Mouse (Mus musculus) right cerebral cortex, postnatal 36 days (tissue): Measurements from ENCODE around the gene Camk1g.
A peak's percentile ranks its signal among the peaks of the same experiment; 100 is the strongest.

Experiments used
- DNase-seq, 2 experiments: peaks; one replicate each; pipeline ENCODE4 v3.0.0; 2022; ENCODE audit warnings: low spot score in 2 of 2, mixed read lengths in 1 of 2

Gene Camk1g

GRCm38 (mm10) chr1:193334546-193334945, 35.6 kb downstream of the Camk1g start:
- DNase-seq: no peak

GRCm38 (mm10) chr1:193333776-193334175, 36.3 kb downstream of the Camk1g start:
- DNase-seq: no peak

- peak in 1 of 2 experiments; percentile 55 for DNase-seq
Measured at GRCm38 (mm10) chr1:193332671-193333070, 37.4 kb downstream of the Camk1g start.

- no peak for DNase-seq
Measured at GRCm38 (mm10) chr1:193332018-193332417, 38.1 kb downstream of the Camk1g start.

- no peak for DNase-seq
Measured at GRCm38 (mm10) chr1:193330626-193331025, 39.5 kb downstream of the Camk1g start.

- DNase-seq: peak; percentile 75 to 76
Measured at GRCm38 (mm10) chr1:193330172-193330571, 39.9 kb downstream of the Camk1g start.

GRCm38 (mm10) chr1:193329557-193329956, 40.5 kb downstream of the Camk1g start:
- DNase-seq: no peak

GRCm38 (mm10) chr1:193327686-193328085, 42.4 kb downstream of the Camk1g start:
- DNase-seq: no peak

- no peak for DNase-seq
Measured at GRCm38 (mm10) chr1:193327216-193327615, 42.9 kb downstream of the Camk1g start.

- DNase-seq: no peak
Measured at GRCm38 (mm10) chr1:193326456-193327145, 43.5 kb downstream of the Camk1g start.

GRCm38 (mm10) chr1:193325891-193326290, 44.2 kb downstream of the Camk1g start:
- DNase-seq: no peak

GRCm38 (mm10) chr1:193324224-193324623, 45.9 kb downstream of the Camk1g start:
- DNase-seq: no peak

GRCm38 (mm10) chr1:193323686-193324085, 46.4 kb downstream of the Camk1g start:
- DNase-seq: no peak

- DNase-seq: peak in 1 of 2 experiments; percentile 30
Measured at GRCm38 (mm10) chr1:193320398-193320797, 49.7 kb downstream of the Camk1g start.

- no peak for DNase-seq
Measured at GRCm38 (mm10) chr1:193319721-193320120, 50.4 kb downstream of the Camk1g start.

- DNase-seq: peak in 1 of 2 experiments; percentile 52
Measured at GRCm38 (mm10) chr1:193317159-193317559, 52.9 kb downstream of the Camk1g start.

- DNase-seq: peak in 1 of 2 experiments; percentile 30
Measured at GRCm38 (mm10) chr1:193316358-193316750, 53.7 kb downstream of the Camk1g start.

GRCm38 (mm10) chr1:193315705-193316357, 54.3 kb downstream of the Camk1g start:
- DNase-seq: peak in 1 of 2 experiments; percentile 66

GRCm38 (mm10) chr1:193311596-193311995, 58.5 kb downstream of the Camk1g start:
- no peak for DNase-seq

GRCm38 (mm10) chr1:193310519-193311085, 59.5 kb downstream of the Camk1g start:
- no peak for DNase-seq

- DNase-seq: no peak
Measured at GRCm38 (mm10) chr1:193309785-193310518, 60.1 kb downstream of the Camk1g start.

GRCm38 (mm10) chr1:193306832-193307231, 63.3 kb downstream of the Camk1g start:
- no peak for DNase-seq
